Mouse (Mus musculus) mouse embryonic stem cell (cell line): Measurements from ENCODE around the gene Idh2.

ENCODE experiments used
- in situ Hi-C, 2 experiments: fragments of 300-500 bp; cut with MboI; formaldehyde crosslinking; loops; 1 replicate in 1 of 2; 3 replicates in 1 of 2; pipeline ENCODE4 v1.14.3; 2019 to 2020; ENCODE audit warnings: low sequenced_read_pairs in 2 of 2, low pct_unique_long_range_greater_than_20kb in 1 of 2, mixed read lengths in 1 of 2; ENCODE audit not compliant: unreplicated experiment in 1 of 2

Gene Idh2

DNA sequence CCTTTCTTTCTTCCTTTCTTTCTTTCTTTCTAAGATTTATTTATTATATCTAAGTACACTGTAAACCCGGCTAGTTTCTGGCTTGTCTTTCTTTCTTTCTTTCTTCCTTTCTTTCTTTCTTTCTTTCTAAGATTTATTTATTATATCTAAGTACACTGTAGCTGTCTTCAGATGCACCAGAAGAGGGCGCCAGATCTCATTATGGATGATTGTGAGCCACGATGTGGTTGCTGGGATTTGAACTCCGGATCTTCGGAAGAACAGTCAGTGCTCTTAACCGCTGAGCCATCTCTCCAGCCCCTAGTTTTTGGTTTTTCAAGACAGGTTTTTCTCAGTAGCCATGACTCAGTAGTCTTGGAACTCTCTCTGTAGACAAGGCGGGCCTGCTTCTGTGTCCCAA, 16.1 kb upstream of the Idh2 start:
- in situ Hi-C loops = loop anchor here in 1 of 2 experiments (25.0 kb wide), 1 partner anchor 431 kb away; no protein-coding TSS in a partner anchor

DNA sequence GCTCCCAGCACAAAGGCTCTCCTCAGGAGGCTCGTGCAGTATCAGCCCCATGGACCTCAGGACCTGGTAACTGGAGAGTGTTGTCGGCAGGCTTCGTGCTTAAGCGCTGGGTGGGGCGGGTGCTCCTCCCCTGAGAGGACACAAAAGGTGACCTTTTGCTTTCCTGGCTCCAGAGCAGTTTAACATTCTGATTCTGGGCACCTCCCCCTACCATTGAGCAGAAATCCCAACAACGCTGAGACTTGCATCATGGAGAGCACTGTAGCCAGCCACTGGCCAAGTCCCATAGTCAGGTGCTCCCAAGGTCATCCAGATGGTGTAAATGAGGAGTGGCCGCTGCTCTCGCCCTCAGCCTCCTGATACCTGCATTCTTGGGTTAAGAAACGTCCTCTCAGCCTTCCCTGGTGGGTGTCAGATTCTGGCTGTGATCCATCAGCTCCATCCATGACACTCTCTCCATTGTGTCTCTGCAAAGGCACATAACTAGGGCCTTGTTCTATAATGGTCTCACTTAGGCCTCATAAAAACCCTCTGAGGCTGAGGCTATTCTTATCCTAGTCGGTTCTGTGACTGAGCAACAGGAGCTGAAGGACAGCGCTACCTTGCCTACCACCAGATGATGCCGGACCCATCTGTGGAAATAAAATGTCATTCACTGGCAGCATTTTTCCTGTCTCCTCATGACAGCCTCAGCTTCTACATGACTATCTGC, 15.3 kb upstream of the Idh2 start:
- in situ Hi-C loops = loop anchor here in 1 of 2 experiments (25.0 kb wide), 1 partner anchor 432 kb away; no protein-coding TSS in a partner anchor

DNA sequence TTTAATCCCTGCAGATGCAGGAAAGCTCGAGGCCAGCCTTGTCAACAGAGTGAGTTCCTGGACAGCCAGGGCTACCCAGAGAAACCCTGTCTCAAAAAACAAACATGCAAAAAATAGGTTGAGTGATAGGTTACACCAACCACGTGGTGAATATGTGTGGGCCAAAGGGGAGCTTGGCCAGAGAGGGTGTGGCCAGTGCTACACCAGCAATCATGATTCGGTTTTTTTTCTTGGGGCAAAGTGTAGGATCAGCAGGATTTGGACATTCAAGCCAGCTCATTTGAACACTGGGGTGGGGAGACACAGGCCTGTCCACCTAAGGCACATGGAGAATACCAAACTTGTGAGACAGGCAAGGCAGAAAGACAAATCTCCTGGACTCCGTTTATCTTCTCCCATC, 14.1 kb upstream of the Idh2 start:
- in situ Hi-C loops = loop anchor here in 1 of 2 experiments (25.0 kb wide), 1 partner anchor 433 kb away; no protein-coding TSS in a partner anchor

- in situ Hi-C loops = no loop called here
Observed at GRCm38 (mm10) chr7:80123672-80124071, 8.5 kb upstream of the Idh2 start.

DNA sequence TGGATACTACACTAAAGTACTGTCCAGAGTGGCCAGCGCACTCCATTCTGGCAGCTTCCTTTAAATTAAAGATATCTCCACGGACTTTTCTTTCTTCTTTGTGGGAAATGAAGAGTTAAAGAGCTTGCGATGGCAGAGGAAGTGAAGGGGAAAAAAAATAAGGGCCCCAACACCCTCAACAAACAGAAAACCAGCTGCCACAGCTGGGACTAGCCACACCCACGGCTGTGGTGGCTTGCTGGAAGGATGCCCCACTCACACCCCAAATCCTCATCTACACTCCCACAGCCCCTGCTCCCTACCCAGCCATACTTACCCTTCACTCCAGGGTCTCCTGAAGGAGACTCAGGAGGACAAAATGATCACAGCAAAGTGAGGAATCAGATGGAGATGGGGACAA, 7.9 kb upstream of the Idh2 start:
- in situ Hi-C loops = no loop called here

- in situ Hi-C loops = no loop called here
Observed at GRCm38 (mm10) chr7:80121083-80121482, 5.9 kb upstream of the Idh2 start.

- in situ Hi-C loops = no loop called here
Observed at GRCm38 (mm10) chr7:80119198-80119597, 4.0 kb upstream of the Idh2 start.

DNA sequence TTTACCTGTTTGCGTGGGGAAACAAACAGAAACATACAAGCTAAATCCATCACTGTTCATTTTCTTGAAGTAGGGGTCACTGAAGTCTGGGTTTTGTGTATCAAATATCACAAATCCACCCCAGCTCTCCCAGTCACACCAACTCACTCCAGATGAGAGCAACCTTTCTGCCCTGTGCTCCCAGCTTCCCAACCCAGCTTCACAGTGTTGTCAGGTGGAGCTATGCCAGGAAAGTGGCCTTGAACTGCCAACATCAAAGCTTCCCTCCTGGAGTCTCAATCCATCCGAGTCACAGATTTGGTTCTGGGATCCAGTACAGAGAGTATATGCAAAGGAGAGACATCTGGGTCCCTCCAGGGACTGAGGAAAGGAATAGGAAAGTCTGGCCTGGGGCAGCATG, 966 bp upstream of the Idh2 start:
- in situ Hi-C loops = no loop called here

GRCm38 (mm10) chr7:80114451-80115223, 555 bp downstream of the Idh2 start:
- in situ Hi-C loops = no loop called here

DNA sequence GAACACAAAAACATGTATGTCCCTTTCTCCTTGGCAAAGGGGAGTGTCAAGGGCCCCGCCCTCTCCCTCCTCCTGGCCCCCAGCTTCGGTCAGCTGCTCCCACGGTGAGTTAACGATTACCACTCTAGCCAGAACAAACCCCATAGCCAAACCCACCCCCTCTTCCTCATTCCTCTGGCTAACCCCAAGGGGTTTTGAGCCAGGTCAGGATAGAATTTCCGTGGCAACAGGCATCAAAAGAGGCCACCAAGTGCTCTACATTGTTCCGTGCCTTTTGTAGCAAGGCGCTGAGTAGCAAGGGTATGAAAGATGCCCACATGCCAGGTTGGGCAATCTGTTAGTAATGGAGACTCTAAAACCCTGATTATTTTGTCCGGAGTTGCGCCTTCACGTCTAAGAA, 1.2 kb downstream of the Idh2 start:
- in situ Hi-C loops = no loop called here

DNA sequence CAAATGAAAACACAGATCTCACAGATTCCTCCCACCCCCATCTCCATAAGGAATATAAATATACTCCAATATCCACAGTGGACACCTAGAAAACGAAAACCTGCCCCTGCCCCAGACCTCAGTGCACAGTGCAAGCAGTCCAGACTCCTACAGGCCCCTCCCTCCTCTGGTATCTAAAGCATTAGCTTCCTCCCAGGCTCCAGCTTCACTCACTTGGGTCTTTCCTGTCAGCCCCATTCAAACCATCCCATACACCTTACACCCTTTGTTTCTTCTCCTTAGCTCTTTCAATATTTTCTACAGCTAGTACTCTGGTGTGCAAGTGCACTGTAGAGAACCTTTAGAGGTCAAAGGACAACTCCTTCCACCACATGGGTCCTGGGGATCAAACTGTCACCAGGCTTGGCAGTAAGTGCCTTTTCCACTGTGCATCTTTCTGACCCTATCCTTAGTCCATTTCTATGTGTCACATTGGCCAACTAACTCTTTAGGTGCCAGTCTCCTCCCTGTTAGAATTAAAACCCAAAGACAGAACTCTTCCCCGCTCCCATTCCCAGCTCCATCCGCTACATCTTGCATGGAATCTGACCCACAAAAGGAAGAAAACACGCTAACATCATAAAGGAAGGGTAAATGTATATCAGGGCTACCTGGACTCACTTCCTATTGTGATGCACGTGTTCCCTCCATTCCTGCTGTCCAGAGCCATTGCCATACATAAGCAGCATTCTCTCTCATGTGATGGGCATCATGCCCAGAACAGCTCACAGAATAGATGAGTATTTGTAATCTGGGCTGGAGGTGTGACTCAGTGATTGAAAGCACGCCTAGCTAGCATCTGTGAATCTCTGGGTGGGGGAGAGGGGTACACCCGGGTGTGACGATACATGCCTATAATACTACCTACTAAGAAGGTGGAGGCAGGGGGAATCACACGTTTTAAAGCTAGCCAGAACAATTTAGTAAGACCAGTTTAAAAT, 3.8 kb downstream of the Idh2 start:
- in situ Hi-C loops = no loop called here

GRCm38 (mm10) chr7:80106441-80106840, 8.8 kb downstream of the Idh2 start:
- in situ Hi-C loops = no loop called here

- in situ Hi-C loops = no loop called here
Observed at GRCm38 (mm10) chr7:80105637-80106390, 9.4 kb downstream of the Idh2 start.

- in situ Hi-C loops = no loop called here
Observed at GRCm38 (mm10) chr7:80103335-80103734, 11.9 kb downstream of the Idh2 start.

GRCm38 (mm10) chr7:80098389-80098976, 16.7 kb downstream of the Idh2 start:
- in situ Hi-C loops = no loop called here

DNA sequence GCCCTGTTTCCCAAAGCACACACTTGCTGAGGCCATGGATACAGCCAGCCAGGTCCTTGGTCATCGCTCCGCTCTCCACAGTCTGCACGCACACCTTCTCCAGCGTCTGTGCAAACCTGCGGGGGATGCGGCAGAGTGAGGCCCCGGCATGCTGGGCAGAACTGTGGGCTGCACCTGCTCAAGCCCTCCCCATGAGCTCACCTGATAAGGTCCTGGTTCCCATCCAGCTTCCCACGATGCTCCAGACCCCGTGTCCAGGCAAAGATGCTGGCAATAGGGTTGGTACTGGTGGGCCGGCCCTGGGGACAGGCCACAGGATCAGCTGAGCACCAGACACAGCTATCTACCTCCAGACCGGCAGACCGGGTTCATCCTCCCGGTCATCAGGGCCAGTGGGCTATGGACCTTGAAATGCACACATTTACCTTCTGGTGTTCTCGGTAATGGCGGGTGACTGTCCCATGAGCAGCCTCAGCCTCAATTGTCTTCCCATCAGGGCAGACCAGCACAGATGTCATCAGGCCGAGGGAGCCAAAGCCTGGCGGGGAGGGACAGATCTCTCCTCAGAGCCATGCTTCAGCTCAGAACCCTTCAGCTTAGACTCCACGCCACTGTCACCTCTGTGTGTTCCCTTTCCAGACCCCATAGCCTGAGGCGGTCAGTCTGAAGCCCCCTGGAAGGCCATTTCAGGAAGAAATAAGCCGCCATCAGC, 19.4 kb downstream of the Idh2 start:
- in situ Hi-C loops = no loop called here

- in situ Hi-C loops = no loop called here
Observed at GRCm38 (mm10) chr7:80094481-80094880, 20.7 kb downstream of the Idh2 start.
